Mouse (Mus musculus): ENCODE results near the gene Terb1.

The Terb1 gene

DNA sequence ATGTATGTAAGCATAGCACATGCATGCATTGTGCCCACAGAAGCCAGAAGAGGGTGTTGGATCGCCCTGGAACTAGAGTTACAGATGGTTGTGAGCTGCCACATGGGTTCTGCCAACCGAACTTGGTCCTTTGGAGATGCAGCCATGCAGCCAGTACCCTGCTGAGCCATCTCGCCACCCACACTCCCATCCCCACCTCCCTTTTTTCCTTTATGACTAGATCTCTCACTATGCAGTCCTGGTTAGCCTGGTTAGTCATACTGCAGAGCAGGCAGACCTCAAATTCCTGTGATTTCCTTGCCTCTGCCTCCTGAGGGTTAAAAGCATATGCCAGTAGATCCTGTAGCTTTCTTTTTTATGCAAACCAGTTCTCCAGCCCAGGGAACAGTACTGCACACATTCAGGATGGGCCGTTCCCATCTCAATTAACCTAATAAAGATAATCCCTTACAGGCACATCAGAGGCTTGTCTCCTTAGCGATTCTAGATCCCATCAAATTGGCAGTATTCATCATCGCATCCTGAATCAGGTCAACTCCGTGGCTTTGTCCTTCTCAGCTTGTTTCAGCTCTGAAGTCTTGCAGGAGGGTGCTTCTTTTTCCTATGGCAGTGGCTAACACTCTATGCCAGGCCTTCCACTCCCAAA, 99.0 kb downstream of the Terb1 start:
- DNase-seq: peak; percentile 67

GRCm38 (mm10) chr8:104408328-104409110, 101.2 kb downstream of the Terb1 start:
- no peak for DNase-seq

- DNase-seq: no peak
Measured at GRCm38 (mm10) chr8:104406340-104407128, 103.2 kb downstream of the Terb1 start.

GRCm38 (mm10) chr8:104405430-104406187, 104.1 kb downstream of the Terb1 start:
- DNase-seq: no peak

- DNase-seq: no peak
Measured at GRCm38 (mm10) chr8:104403596-104403995, 106.1 kb downstream of the Terb1 start.

All from layer of hippocampus, adult 9-11 months (tissue).